Mouse (Mus musculus): ENCODE measurements at regions not wholly inside any gene's neighbourhood (a gene's known extent, or its start where the extent isn't known, plus 50 kb on each side); places are given as distances from the start of the nearest gene placed in this dataset.

- TF ChIP-seq POLR2A (IDR thresholded peaks at IDR 0.05; ENCODE audit: low read depth, low read length) (no peak), CTCF (IDR thresholded peaks at IDR 0.05; ENCODE audit: extremely low read depth, insufficient read depth, insufficient read length, insufficient replicate concordance) (no peak)
Observed at GRCm38 (mm10) chr7:115328300-115328699, 584.8 kb downstream of the Insc start.
